Mouse (Mus musculus) neutrophil, adult 5-6 weeks (primary cell): ENCODE measurements around the gene Zbtb34. TPM values are rescaled to one million over a fixed set of nuclear protein-coding genes. Genes with fewer than 3 reads are reported as not detected.

Experiments
- ATAC-seq: fragments of 151-379, 151-347 bp; 2 replicates; pipeline ENCODE4 v1.8.0; 2017; ENCODE audit warnings: mild to moderate bottlenecking, moderate TSS enrichment; ENCODE audit not compliant: insufficient number of reproducible peaks, poor library complexity, low FRiP score, severe bottlenecking; ENCODE audit errors: extremely low read depth
- total RNA-seq: library from RNA; stranded (forward); fragments of 200-1000 nt; gene quantifications from 2 replicates; pipeline ENCODE4 v1.2.3, GENCODE M21; 2017

Zbtb34 gene
- total RNA-seq, 1 experiment from 2014 or later = 4.5 TPM

DNA sequence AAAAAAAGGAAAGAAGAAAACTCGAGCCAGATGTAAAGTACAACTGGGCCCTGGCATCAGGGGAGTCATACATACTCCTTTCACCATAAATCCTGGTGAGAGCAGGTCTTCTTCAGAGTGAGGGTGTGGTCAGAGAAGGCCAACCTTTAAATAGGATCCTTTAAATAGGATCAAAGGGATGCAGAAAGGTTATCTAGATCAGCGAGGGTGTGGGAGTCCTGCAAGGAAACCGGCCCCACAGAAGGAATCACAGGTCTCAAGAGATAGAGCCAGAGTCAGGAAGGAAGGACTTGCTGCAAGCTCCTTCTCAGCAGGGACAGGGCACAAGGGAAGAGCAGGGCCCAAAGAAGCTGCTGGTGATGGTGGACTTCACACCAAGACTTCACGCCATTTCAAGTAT, 13.7 kb downstream of the Zbtb34 start:
- ATAC-seq = no peak

DNA sequence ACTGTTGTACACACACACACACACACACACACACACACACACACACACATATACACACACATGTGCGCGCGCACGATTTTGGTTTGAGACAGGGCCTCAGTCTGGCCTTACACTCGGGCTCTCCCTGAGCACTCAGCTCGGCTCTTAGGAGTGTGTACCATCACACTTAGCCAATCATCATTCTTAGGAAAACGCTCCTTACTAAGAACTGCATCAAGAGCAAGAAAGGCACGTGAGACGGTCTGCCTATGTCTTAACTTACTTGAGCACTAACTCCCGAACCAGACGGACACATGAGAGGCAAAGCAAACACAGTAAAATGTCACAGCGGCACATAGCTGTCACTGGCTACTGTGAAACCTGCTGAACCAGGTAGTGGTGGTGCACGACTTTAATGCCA, 17.1 kb downstream of the Zbtb34 start:
- ATAC-seq = no peak

DNA sequence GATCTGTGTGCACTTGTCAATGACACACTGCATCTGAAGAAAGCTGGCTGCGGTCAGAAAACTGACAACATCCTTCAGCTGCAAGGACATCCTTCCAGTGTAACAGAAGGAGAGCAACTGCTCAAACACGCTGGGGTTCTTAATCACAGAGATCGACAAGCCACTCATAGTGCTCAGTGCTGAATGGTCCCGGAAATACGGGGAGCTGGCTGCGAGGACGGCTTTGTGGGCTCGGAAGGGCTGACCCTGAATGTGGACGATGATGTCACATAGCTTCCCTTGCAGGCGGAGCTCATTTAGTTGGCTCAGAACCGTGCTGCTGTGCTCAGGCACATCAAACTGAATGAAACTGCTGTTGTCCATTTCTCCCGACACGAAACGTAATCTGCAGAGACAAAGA, 19.0 kb downstream of the Zbtb34 start:
- no peak for ATAC-seq

DNA sequence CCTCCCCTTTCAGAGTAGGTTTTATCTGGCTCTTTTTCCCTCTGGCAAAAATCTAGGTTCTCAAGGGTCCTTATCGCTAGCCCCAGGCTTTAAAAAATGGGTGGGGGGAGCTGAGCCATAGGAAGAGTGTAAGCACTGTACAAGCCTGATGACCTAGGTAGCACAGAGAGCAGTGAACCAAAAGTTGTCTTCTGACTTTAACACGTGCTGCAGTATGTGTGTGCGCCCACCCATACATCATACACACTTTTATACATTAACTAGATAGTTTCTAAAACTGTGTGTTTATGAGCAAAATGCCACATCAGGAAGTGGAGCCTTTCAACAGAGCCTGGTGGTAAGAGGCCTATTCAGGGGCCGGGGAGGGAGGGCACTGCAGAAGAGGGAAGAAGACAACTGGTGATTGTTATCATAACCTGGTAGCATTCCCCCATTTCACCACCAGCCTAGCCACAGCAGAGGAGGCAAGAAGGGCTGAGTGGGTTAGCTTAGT, 27.6 kb downstream of the Zbtb34 start:
- ATAC-seq = no peak

DNA sequence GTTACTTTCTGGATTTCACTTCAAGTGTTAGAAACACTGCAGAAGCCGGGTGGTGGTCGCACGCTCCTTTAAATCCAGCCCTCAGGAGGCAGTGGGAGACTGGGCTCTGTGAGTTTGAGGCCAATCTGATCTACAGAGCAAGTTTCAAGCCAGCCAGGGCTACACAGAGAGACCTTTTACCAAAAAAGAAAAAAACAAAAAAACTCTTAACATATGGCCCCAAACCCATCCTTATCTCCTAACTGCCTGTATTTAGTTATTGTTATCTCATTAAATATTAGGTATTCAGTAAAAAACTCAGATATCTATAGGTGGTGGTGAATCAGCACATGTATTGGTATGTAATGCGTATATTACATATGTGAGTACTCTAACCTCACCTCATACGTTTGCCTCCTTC, 28.5 kb downstream of the Zbtb34 start:
- no peak for ATAC-seq

DNA sequence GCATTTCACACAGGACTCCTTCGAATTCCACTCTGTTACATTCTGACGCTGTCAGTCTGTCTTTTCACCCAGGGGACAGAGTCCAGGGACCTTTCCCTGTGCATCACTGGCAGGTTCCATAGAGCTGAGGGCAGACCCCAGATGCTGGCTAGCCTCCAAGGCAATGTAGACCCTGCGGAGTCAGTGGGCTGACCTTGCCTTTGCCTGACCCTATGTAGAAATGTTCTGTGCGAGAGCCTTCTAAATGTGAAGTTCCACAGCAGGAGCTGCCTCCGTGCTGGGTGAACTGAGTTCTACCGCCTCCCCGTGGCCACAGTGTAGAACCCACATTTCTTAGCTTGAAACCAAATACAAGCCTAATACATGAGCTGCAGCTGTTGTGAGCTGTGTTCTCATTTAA, 28.9 kb downstream of the Zbtb34 start:
- peak; percentile 45; the same call in 1 of the 2 replicates for ATAC-seq

DNA sequence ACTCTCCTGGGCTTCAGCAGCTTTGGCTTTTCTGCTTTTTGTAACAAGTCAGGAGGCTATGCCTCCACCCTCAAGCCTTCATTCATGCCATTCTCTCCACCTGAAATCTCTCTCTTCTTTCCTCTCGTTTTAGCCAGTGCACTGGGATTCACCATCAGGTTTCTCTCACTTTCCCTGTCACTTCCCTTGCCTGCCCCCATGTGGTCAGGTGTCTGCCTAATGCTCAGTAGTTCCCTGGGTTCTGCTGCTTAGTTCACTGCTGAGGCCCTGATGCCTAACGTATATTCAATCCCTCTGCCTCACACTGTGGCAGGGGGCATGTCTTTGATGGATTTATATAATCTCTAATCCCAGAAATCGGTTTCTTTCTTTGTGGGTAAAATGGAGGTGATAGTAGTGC, 29.9 kb downstream of the Zbtb34 start:
- ATAC-seq = no peak

DNA sequence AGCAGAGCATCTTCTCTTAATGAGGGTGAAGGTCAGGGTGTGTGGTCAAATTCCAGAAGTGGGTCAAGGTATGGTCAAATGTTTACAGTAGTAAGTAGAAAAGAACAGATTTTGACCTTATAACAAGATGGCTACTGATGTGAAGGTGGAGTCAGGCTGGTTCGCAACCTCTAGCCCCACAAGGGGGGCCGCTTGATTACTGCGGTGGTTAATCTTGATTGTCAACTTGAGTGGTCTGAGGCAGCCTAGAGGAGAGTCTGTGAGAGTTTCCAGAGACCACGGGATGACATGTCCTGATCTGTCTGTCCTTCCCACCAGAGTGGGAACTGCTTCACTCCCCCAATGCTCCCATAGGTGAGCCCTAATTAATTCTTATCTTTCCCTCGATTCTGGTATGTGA, 30.6 kb downstream of the Zbtb34 start:
- ATAC-seq = no peak

DNA sequence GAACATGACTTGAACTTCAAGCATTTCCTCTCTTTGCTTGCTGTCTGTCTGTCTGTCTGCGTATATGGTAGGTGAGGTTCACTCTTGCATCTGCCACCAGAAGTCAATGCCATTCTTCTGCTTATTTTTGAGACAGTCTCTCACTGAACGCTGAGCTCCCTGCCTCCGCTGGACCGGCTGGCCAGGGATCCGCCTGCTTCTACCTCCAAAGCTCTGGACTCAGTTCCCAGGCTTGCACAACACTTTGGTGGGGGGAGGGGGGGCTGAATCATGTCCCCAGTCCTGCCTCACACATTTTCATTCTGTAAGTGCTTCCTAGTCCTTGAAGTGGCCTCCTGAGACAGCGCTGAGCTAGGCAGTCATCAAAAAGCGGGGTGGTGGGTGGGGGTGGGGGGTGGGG, 32.0 kb downstream of the Zbtb34 start:
- no peak for ATAC-seq

DNA sequence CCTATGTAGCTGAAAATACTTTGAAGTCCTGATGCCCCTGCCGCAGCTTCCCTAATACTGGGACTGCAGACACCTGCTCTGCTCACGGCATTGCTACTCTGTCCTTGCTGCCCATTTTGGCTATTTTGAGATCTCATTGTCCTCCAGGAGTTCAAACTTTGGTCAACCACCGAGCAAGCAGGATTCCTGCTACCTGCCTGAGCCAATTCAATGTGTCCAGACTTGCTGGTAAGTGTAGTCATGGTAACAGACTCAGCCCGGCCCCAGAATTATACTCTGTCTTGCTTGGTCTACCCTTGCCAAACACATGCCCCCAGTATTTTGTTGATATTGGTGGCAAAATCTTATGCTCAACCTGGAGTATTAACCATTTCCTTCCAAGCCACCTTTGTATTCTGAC, 34.1 kb downstream of the Zbtb34 start:
- ATAC-seq = no peak

DNA sequence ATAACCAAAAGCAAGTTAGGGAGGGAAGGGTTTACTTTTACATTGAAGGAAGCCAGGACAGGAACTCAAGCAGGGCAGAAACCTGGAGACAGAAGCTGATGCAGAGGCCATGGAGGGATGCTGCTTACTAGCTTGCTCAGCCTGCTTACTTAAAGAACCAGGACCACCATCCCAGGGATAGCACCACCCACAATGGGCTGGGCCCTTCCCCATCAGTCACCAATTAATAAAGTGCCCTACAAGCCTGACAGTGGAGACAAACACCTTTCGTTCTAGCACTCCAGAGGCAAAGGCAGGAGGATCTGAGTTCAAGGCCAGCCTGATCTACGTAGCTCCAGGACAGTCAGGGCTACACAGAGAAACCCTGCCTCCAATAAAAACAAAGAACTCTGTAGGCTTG, 36.1 kb downstream of the Zbtb34 start:
- ATAC-seq = no peak

DNA sequence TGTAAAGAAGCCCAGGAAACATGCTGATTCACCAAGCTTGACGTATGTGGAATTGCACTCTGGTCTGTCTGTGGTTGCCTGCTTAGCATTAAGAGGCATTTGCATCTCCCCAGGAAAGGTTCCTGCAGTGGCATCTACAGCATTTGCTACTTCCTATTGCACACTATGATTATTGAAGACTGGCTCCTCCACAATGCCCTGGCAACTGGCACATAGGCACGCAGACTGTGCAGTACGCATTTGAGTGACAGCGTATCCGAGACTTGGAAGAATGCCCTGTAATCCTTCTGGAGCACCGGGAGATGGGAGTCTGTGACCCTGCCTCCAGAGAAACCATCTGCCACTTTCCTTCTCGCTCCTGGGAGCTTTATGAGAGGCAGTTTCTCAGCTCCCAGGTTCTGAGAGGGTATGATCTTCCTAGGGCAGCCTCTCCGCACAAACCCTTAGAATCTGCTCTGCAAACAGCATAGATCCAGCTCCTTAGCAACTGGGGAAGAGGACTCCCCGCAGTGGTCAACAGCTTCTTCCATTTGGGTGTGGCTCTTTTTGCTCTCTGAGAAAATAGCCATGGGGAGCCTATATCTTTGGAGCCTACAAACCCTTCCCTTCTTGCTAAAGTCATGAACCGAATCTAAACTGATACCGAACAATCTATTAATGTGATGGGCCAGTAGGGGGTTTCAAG, 37.0 kb downstream of the Zbtb34 start:
- no peak for ATAC-seq

DNA sequence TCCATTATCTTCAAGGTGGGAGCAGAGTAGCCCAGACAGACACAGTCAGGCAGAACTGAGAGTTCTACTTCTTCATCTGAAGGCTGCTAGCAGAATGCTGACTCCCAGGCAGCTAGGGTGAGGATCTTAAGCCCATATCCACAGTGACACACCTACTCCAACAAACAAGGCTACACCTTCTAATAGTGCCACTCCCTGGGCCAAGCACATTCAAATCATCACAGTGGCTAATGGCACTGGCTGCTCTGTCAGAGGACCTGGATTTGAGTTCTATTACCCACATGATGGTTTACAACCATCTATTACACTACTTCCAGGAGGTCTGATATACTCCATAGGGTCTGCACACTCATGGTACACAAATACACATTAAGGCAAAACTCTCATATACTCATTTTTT, 38.1 kb downstream of the Zbtb34 start:
- ATAC-seq = no peak

DNA sequence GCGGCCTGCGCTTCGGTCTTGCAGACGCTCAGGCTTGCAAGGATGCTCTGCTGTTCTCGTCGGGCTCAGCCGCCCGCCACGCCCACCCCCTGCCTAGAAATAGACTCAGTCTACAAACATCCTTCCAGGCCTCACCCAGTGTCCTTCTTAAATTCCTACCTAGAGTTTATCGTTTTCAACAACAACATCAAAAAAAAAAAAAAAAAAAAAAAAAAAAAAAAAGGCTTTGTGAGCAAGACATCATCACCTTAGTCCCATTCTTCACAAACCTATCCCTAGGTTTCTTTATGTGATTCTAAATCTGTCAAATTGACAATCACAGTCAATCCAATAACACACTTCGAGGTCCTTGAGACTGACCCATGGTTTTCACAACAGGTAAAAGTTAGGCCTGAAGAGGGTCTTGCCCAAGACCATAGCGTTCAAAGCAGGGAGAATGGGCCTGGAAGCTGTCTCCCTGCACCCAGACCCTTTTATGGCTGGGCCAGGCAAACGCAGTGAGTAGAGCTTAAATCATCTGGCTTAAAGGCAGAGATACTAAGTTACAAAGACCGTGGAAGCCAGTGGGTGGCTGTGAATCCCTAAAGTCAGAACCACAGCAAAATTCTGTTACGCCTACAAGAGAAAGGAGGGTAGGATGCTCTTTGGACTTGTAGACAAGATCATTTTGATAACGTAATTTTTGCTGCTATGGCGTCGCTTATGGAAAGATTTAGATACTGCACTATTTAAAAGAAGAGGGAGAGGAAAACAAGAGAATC, 59.3 kb downstream of the Zbtb34 start:
- ATAC-seq = no peak

DNA sequence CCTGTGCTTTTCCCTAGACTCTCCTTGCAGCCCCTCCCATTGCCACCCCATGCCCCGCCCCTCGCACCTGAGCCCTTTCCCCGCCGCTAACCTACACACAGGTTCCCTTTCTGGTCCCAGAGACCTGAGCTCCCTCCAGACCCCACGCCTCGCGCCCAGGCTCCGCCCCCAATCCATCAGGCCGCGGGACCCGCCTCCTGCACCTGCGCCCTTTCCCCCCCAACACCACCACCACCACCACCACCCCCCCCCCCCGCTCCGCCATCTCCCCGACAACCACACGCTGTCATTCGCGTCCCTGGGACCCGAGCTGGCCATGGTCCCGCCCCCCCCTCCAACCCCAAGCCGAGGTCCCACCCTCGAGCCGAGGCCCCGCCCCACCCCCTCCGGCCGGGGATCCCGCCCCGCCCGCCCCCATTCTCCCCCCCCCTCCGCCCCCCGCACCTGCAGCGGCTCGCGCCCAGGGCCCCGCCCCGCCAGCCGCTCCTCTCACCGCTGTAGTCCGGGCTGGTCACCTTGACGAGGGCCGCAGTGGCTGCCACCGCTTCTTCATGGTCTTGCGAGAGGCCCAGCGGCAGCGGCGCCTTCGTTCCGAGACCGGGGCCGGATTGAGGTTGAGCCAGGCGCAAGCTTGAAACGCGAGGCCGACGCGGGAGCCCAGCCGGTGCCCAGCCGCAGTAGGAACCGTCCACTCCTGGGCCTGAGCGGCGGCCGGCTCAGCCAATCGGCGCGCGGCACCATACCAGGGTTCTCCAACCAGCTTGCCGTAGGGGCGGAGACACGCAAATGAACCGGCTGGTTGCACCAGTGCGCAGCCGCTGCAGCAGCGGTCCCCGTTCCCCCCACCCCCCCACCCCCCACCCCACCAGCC, 60.1 kb downstream of the Zbtb34 start, which contains the start of gene Ralgps1:
Gene Ralgps1 (minus strand): TSS at position 710 of the 871 bp plus-strand sequence.
- peak; percentile 94 for ATAC-seq

DNA sequence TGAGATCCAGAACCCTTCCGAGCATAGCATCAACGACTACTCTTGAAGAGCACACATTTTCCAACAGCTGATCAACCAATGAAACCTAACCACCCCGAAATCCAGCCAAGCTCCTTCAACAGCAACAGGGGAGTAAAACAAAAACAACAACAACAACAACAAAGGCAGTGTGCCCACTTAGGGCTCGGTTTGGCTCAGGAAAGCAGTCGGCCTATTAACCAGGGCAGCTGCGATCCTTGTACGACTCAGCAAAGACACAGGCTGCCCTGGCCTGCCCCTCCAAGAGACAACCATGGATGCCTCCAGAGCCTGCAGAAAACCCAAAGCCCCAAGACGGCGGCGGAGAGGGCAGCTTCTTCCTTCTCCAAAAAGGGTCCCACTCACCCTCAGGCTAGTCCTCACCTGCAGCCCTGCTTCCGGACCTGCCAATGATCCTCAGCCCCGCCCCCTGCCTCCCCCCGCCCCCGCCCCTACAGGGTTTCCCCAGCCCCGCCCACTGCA, 60.8 kb downstream of the Zbtb34 start:
- ATAC-seq = 0 out of 2 replicates have a peak, but pooled peaks have one; percentile 1

DNA sequence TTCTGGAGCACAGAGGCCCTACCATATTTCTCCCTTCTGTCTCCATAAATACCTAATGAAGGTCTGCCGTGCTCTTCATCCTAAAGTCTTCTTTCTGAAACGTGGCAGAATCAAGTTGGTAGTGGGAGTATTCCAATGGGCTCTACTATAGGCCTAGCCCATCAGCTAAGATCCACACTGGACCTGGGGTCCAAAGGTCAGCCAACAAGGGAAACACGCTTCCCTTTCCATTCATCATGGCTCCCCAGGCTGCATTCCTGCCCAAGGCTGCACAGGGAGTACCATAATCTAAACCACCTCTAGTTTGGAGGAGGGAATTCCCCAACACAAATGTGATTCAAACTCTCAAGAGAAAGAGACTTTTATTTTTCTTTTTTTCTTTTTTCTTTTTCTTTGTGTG, 61.7 kb downstream of the Zbtb34 start:
- no peak for ATAC-seq

DNA sequence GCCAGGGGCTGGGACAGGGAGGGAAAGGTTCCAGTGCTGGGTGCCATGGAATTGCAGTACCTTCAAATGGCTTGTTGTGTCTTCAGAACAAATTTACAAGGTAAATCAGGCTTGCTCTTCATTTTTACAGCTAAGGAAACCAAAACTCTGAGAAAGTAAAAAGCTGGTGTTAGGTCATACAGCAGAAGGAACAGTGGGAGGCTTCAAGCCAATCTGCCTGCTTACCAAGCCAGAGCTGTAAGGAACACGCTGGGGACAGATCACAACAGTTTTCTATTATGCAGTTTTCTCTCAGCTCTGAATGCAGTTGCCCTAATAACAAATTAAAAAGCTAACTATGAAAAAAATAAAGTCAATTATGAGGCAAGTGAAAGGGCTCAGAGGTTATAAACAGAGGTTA, 62.6 kb downstream of the Zbtb34 start:
- no peak for ATAC-seq

DNA sequence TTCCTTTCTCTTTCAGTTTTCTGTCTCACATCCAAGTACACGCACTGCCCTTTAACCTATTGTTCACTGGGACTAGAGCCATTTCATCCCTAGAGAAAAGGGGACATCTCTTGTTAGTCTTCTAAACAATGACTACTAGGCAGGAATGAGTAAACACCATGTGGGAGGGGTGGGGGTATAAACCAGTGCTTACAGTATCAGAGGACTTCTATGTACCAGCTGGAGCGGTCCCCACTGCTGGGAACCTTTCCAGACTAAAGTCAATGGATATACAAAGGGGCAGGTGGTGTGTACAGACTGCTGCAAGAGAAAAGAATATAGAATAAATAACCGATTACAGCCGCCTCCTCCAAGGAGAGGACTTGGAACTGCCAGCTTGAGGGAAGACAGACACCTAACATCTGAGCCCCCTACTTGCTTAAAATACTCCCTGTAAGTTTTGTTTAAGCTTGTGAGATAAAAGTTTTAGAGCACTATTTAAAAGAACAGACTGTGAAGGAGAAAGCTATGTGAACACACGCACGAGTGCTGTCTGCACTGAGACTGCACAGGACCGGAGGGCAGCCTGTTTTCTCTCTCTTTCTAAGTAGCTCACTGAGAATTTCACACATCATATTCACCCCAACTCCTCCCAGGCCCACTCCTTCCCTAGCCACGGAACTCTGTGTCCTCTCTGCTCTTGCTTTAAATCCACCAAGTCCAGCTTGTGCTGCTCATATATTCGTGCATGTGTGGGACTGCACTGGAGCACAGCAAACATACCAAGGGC, 65.2 kb downstream of the Zbtb34 start:
- no peak for ATAC-seq
